Mouse (Mus musculus) spleen, embryonic (tissue): Measurements from ENCODE around the gene Antxrl.

ENCODE experiments used
- CTCF ChIA-PET: fragments of 350-600 bp; sonication (Branson Sonifier 250); formaldehyde crosslinking; loops from one replicate; lab custom pipeline; 2022; lab: Charles Lee

Gene Antxrl

DNA sequence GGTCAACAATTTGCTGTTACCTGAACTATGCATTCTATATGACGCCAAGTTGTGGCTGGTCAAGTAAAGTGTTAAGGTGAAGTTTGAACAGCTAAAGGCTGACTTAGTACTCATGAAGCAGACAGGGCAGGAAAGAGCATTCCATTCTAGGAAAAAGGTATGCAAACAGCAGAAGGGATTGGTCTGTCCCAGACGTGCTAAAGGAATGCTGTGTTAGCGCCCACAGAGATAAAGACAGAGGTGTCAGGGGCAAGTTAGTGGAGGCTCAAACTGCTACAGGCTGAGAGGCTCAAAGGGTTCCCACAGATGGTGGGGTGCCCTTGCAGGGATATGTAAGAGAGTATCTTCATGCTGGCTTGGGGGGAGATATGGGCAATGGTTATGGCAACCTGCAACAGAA is 51.3 kb downstream of the Antxrl start:
- CTCF ChIA-PET = no interaction called here

GRCm38 (mm10) chr14:34104892-34105291 is 52.4 kb downstream of the Antxrl start:
- CTCF ChIA-PET = no interaction called here

DNA sequence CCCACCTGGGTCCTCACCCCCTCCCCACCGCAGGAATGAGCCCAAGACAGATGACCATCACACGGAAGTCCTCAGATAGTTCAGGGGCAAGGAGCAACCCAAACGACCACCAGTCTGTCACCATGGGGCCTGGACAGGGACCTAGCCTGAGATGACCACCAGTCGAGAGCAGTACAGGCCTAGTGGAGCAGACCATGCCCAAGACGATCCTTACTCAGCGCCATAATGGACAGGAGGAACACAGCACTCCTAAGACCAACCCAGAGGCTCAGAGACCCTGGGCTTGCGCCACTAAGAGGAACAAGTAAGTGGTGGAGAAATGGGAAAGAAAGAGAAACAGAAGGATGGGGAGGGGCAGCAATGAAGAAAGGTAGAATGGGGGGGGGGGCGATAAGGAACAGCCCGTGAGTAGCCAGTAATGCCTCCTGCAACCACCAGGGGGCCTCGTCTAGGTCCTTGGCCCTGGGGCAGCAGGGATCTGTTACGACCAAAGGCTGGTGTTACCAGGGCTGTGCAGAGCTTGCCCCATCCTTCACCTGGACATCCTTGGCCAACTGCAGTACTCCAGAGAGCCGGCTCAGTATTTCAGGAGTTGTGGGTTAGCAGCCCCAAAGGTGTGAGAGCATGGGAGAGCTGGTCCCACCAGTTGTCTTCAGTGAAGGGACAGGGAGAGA is 54.0 kb downstream of the Antxrl start:
- CTCF ChIA-PET = no interaction called here

GRCm38 (mm10) chr14:34107594-34107993 is 55.1 kb downstream of the Antxrl start:
- CTCF ChIA-PET = no interaction called here

- CTCF ChIA-PET = no interaction called here
These were observed 61.8 kb downstream of the Antxrl start for GRCm38 (mm10) chr14:34114311-34114710.

GRCm38 (mm10) chr14:34119046-34119723 is 66.7 kb downstream of the Antxrl start:
- CTCF ChIA-PET = no interaction called here

DNA sequence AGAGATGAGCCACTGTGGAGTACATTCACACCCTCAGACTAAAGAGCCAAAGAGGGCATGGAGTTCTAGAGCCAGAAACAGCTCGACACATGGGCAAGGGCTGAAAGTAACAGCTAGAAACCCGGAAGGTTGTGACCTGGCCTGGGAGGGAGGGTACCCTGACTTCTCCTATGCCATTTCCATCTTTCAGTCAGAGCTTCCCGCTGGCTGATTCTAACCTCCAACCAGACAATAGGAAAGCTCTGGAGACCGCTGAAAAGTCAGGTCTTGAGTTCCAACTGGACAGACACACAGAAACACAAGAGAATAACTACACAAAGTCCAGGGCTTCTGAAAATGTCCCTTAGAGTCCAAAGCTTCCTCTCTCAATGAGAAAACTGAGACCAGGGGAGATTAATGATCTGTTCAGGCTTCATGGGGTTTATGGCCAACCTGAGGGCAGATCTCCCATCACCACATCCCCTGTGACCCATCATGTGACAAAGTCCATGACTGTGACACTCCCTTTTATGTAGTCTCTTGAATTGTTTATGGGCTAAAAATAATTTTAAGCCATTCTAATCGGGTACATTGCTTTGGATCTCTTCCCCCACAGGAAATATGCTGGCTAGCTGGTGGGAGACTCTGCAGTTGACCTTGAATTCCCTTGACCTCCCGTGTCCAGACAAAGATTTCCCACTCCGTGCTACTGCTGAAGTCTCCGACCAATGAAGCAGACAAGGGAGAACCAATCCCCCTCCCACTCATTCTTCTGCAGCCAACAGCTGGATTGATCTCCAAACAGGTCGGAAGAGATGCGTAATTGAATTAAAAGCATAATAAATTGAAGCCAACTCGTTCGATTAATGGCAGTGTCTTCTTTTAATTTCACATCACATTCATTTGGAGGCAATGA is 67.8 kb downstream of the Antxrl start:
- CTCF ChIA-PET = no interaction called here

GRCm38 (mm10) chr14:34120923-34121351 is 68.4 kb downstream of the Antxrl start:
- CTCF ChIA-PET = no interaction called here

DNA sequence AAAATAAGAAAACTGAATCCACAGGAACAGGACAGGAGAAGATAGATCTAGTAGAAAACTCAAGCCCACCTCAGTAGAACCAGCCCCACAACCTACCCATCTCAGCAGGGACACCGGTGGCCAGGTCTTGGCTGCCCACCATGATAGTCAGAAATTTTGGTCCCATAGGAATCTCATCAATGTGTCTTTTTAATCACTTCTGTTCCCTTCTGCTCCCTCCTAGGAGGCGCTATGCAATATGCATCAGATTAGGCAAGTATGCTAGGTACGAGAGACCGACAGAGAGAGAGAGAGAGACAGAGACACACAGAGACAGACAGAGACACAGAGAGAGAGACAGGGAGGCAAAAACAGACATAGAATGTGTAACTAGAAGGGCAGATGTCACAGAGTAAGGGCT is 69.2 kb downstream of the Antxrl start:
- CTCF ChIA-PET = no interaction called here
